Mouse (Mus musculus) Muller cell, postnatal 12 days (primary cell): ENCODE results near the gene Slc25a13.
A peak's percentile ranks its signal among the peaks of the same experiment; 100 is the strongest.
"Not testable (repeated sequence)": the region's sequence is repeated elsewhere in the genome, so short reads cannot be mapped to it uniquely, and the experiment has no call there.

Experiments used
- DNase-seq: peaks from one replicate; pipeline ENCODE4 v3.0.0-alpha.2; 2015; ENCODE audit errors: inconsistent ontology term

The Slc25a13 gene

DNA sequence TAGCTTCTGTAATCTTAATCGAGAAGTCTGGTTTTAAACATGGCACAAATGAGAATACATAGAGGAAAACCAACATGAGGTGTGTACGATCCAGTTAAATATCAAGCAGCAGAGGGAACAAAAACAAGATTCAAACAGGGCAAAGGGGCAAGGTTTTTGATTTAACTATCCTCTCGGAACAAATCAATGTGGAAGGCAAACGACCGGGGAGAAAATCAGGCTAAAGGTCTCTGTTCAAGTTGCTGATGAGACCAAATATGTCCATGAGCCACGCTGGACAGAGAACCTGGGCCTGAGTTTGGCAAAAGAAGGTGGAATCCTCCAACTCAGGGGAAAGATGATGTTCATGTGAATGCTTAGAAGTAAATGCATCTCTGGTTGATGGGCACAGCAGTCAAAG is 14.5 kb downstream of the Slc25a13 start:
- DNase-seq, result no peak

DNA sequence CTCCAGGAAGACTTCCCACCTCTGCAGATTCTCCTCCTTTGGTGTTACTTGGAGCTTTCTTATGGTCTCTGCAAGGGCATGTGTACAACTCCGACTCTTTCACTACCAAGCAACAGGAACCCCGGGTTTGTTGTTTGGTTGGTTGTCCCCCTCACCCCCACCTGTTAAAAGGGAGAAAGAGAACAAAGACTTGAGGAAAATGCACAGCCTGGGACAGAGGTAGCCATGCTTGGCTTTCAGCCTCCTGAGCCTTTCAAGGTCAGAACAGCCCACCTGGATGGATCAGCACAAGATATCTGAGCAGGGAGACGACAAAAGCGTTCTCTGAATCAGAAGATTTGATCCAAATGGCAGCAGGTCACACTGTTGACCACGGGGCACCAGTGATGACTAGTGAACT is 15.0 kb downstream of the Slc25a13 start:
- no peak for DNase-seq

- DNase-seq, result no peak
Observed at GRCm38 (mm10) chr6:6199138-6199870, 17.7 kb downstream of the Slc25a13 start.

GRCm38 (mm10) chr6:6198056-6198455 is 18.9 kb downstream of the Slc25a13 start:
- DNase-seq, result not testable (repeated sequence)

GRCm38 (mm10) chr6:6197339-6197738 is 19.6 kb downstream of the Slc25a13 start:
- DNase-seq, result no peak

- no peak for DNase-seq
Observed at GRCm38 (mm10) chr6:6196527-6196926, 20.4 kb downstream of the Slc25a13 start.

DNA sequence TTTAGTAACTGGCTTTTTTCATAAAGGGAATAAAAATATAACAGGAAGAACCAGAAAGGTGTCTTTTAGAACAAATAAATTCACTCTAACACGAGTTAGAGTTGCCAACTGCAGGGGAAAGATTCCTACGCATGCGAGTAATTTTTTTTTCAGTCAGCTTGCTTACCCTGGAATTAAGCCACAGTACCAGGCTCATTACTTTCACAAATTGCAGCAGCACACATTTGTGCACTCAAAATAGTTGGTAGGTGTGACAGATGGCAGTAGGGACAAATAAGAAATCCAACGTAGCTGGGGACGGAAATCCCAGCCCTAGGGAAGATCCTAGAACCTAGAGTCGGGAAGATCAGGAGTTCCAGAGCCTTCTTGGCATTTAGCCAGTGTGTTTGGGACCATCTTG is 22.1 kb downstream of the Slc25a13 start:
- no peak for DNase-seq

GRCm38 (mm10) chr6:6193906-6194305 is 23.1 kb downstream of the Slc25a13 start:
- no peak for DNase-seq

DNA sequence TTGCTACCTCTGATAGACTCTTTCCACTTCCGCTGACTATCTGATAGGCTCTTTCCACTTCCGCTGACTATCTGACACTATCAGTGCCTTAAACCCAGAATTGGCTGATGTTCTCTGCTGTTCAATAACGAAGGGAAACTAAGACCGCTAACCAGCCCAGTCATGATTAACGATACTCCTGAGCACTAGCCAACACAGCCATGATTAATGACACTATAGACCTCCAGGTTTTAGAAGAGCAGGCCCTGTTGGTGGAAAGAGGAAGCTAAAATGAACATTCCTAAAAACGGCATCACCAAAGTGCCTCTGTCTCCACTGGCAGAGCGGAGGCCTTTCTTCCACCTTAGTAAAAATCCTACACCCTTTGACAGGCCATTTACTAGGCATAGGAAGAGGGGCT is 24.6 kb downstream of the Slc25a13 start:
- no peak for DNase-seq

DNA sequence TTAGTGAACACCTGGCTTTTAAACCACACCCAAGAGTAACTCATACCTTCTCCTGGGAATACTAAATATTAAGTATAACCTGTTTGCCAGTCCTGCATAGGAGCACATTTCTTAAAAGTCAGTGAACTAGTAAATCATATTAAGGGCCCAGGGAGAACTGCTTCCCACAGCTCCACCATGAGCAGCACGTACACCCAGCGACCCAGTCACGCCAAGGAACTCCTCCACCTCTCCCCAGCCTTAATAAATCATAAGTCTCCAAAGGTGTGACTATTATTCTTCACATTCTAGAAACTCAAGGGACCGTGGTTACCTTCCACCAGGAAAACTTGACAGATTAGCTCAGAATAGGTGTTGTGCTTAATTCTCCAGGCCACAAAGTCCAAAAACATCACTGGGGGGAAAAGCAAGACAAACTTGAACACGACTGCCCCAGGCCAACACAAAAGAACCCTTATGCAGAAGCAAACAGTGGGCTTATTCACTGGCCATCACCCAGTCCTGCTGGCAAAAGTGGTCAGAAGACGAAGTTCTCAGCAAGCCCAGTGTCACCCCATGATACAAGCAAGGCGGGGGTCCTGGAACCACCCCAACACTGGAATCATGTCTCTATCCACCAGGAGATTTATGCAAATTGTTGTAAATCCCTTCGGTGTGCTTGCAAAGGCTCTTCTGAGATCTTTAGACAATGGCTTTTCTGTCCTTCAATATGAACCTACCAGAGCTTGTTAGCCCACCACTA is 25.2 kb downstream of the Slc25a13 start:
- no peak for DNase-seq

GRCm38 (mm10) chr6:6188970-6189369 is 28.0 kb downstream of the Slc25a13 start:
- no peak for DNase-seq

GRCm38 (mm10) chr6:6186468-6186867 is 30.5 kb downstream of the Slc25a13 start:
- no peak for DNase-seq

DNA sequence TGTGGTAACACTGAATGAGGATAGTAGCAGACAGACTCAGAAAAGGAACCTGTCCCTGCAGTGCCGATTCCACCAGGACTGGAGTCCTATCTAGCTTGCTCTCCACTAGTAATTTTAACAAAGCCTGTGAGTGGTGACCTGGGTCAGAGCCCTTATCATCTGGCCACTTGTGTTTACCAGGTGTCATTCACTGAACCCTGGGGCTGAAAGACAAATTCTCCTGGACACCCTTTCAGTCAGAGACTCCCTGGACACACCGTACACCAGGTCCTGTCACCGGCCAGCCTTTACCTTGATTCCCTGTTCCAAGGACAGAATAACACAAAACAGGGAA is 31.3 kb downstream of the Slc25a13 start:
- no peak for DNase-seq

- DNase-seq, result no peak
Observed at GRCm38 (mm10) chr6:6184921-6185734, 31.8 kb downstream of the Slc25a13 start.

- no peak for DNase-seq
Observed at GRCm38 (mm10) chr6:6183601-6184000, 33.4 kb downstream of the Slc25a13 start.

DNA sequence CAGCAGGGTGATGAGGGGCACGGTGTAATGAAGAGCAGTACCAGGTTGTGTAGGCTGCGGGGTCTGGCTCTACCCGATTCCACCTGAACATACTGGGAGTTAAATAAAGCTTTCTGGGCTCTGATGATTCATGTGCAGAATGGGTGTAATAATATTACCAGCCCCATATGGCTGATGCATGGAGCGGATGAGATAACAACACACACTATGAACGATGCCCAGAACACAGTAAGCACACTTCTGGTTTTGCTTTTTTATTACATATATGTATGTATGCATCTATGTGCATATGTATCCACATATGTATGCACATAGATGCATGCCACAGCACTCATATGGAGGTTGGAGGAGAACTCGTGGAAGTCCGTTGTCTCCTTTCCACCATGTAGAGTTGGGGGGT is 34.8 kb downstream of the Slc25a13 start:
- DNase-seq, result no peak

- not testable (repeated sequence) for DNase-seq
Observed at GRCm38 (mm10) chr6:6178341-6178740, 38.6 kb downstream of the Slc25a13 start.

GRCm38 (mm10) chr6:6175350-6175971 is 41.5 kb downstream of the Slc25a13 start:
- DNase-seq, result no peak

DNA sequence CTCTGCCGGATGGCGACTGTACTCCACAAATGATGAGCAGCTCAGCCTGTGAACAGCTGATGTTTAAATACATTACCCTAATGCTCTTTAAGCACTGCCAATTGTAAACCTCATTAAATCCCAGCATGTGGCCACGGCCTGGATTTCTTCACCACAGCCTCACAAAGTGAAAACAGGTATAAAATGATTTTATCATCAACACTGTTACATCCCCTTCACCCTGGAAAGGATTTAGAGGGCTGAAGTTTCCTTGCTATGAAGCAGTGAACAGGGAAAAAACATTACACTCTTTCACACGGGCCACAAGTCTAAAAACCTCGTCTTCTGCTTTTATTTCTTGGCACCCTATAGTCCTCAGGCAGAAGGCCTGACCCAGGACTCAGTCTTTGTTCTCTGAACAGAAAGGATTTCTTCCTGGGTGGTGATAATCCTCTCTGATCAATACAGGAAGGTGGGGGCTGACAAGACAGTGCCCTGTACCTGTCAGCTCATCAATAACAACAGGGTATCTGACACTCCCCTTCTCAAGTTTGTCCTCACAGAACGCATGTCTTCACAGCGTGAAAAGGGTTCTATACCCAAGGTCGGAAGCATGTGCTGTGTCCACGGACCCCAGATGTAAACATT is 42.9 kb downstream of the Slc25a13 start:
- DNase-seq, result peak; percentile 46

DNA sequence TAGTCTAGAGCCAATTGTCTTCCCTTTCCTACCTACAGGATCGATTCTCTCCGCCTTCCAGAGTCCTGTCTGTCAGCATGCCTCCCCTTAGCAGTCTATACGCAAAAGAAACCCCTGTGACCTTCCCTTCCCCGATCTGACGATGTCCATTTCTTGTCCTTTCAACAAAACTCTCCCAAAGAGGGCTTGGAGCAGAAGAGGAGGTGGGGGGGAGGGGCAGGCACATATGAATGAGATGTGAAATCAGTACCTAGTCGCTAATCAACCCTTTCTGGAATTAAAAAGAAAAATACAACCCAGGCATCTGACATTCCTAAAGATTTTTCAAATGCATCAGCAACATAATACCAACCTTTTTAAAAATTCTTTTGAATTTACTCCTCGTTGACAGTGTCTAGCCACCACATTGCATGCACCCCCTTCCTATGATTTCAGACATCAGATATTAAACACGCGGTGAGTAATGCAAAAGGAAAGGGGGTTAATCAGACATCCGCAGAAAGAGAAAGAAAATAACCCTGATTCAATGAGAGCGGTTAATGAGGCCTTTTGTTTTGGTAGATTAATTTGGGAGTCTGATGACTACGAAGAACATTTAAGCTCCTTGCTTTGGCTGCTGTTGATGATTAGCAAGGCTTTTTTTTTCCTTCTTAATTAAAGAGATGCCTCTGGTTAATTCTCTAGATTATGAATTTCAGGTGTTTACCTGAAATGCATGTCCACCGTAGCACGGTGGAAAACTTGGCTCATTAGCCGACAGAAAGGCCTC is 43.6 kb downstream of the Slc25a13 start:
- peak; percentile 83 for DNase-seq
